Mouse (Mus musculus) thymus, postnatal 14 days (tissue): ENCODE measurements at regions not wholly inside any gene's neighbourhood (a gene's known extent, or its start where the extent isn't known, plus 50 kb on each side); places are given as distances from the start of the nearest gene placed in this dataset.

Experiments used
- DNase-seq: peaks from one replicate; pipeline ENCODE4 v3.0.0; 2021

- no peak for DNase-seq
Measured at GRCm38 (mm10) chr15:41154551-41155151, 1020.5 kb downstream of the 9330182O14Rik start.

- no peak for DNase-seq
Measured at GRCm38 (mm10) chr15:41155169-41155638, 1021.0 kb downstream of the 9330182O14Rik start.

- DNase-seq = no peak
Measured at GRCm38 (mm10) chr15:41157802-41158201, 1023.6 kb downstream of the 9330182O14Rik start.

- DNase-seq = no peak
Measured at GRCm38 (mm10) chr15:41162268-41162667, 1028.1 kb downstream of the 9330182O14Rik start.

- DNase-seq = peak; percentile 22
Measured at GRCm38 (mm10) chr15:41162793-41163192, 1028.6 kb downstream of the 9330182O14Rik start.

GRCm38 (mm10) chr15:41163643-41164358, 1029.6 kb downstream of the 9330182O14Rik start:
- DNase-seq = no peak

GRCm38 (mm10) chr15:41165534-41165933, 1031.4 kb downstream of the 9330182O14Rik start:
- no peak for DNase-seq

GRCm38 (mm10) chr15:41190792-41191191, 1056.6 kb downstream of the 9330182O14Rik start:
- no peak for DNase-seq

GRCm38 (mm10) chr15:41193240-41193639, 1059.1 kb downstream of the 9330182O14Rik start:
- peak; percentile 16 for DNase-seq

GRCm38 (mm10) chr15:41223801-41224200, 1089.6 kb downstream of the 9330182O14Rik start:
- DNase-seq = no peak

GRCm38 (mm10) chr15:41232406-41233060, 1098.4 kb downstream of the 9330182O14Rik start:
- no peak for DNase-seq
